Mouse (Mus musculus) brain, embryonic 14.5 days (tissue): Measurements from ENCODE around the gene Itpr2.

Experiments
- CTCF ChIP-seq: fragments of 200-500 bp; IDR thresholded peaks from 2 replicates; pipeline ENCODE4 v1.5.1; 2012; ENCODE audit warnings: inconsistent platforms, mild to moderate bottlenecking, moderate library complexity, borderline replicate concordance; ENCODE audit not compliant: insufficient read depth, insufficient read length; ENCODE audit errors: extremely low read depth
- POLR2A ChIP-seq: fragments of 200-500 bp; IDR thresholded peaks from 2 replicates; pipeline ENCODE4 v1.6.1; 2012; ENCODE audit warnings: mild to moderate bottlenecking, inconsistent platforms, borderline replicate concordance; ENCODE audit not compliant: poor library complexity, insufficient read depth, insufficient read length, severe bottlenecking; ENCODE audit errors: extremely low read depth

GRCm38 (mm10) chr6:146120172-146120571, 381.9 kb downstream of the Itpr2 start:
- TF ChIP-seq CTCF (no peak), POLR2A (no peak)
